Mouse (Mus musculus) activated CD4-positive, CD25-positive, alpha-beta regulatory T cell (primary cell): ENCODE results near the gene Gid8. TPM values are rescaled to one million over a fixed set of nuclear protein-coding genes. Genes with fewer than 3 reads are reported as not detected.

ENCODE experiments used
- polyA plus RNA-seq, 2 experiments: library from polyadenylated mRNA; unstranded; fragments of 100-300 nt; shearing (Covaris generic); gene quantifications; one replicate each; pipeline ENCODE4 v1.2.1; 2017

The Gid8 gene
- polyA plus RNA-seq, result 10 to 100 TPM; 35.7 to 39.1 TPM

DNA sequence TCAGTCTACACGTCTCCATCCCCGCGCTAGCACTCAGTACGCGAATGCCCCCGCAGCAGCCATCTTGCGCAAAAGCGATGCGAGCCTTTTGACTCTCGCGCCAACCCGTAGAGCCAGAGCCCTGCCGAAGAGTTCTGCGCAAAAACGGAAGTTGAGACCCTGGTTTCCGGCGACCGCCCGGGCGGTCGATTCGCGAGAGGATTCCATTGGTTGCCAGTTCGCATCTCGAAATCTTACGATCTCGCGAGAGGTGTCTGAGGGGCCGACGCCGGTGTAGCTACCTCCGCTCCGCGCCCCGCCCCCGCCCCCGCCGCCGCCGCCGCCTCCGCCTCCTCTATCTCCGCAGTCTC, at the start of gene Gid8, which contains the start of gene Dido1:
TSS of gene Gid8 (plus strand) at position 195 of the 350 bp plus-strand sequence.
TSS of gene Dido1 (minus strand) at position 77 of the 350 bp plus-strand sequence.

DNA sequence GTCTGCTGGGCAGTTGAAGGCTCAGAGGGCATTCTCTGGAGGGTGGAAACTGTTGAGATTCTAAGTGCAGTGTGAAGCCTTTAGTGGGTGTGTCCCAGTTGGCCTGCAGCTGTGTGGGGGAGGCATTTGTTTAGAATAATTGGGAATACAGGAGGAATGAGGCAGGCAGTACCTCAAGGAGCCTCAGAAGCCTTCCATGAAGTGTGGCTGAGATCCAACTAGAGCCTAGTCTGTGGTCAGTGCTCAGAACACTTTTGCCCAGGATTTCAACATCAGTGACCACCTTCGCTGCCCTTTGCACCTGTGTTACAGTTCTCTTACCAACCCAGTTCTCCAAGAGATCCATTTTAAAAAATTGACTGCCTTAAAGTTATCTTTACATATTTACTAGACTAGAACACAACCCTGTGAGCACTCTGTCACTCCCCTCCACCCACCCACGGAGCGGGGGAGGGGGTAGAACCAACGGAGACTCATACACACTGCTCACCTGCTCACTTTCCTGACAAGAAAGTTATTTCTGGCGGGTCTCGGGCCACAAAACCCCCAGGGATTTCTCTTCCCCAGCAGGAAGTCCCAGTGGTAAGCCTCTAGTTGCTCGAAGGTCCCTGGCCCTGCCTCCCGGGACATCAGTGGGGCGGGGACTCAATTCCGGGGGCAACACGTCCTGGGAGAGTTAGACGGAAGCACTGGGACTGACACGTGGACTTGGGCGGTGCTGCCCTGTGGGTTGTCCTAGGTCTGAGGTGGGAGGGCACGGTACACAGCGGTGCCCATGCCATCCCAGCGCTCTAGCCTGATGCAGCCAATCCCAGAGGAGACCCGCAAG, 14.9 kb downstream of the Gid8 start, which contains the start of gene Slc17a9:
TSS of gene Slc17a9 (plus strand) at position 679 of the 829 bp plus-strand sequence.

Other genes starting within 250 kb of the Gid8 start
- not detected for gene Ntsr1, start 210.1 kb upstream of the Gid8 start, polyA plus RNA-seq
- 10 to 100 TPM; 40.5 to 67.2 TPM for gene Mrgbp, start 128.8 kb upstream of the Gid8 start, polyA plus RNA-seq
- gene Ogfr, start 120.9 kb upstream of the Gid8 start, polyA plus RNA-seq, result 10 to 100 TPM; 88.7 to 91.5 TPM
- gene Col9a3, start 112.3 kb upstream of the Gid8 start, polyA plus RNA-seq, result 1 to 10 TPM; 1.4 to 1.9 TPM
- gene Tcfl5, start 67.4 kb upstream of the Gid8 start, polyA plus RNA-seq, result under 1 TPM in 1 of 2 experiments, not detected in 1; 0.36 TPM
- 10 to 100 TPM; 44.4 to 46.2 TPM for gene Dido1, start 118 bp upstream of the Gid8 start, polyA plus RNA-seq
- gene Slc17a9, start 15.1 kb downstream of the Gid8 start, polyA plus RNA-seq, result 10 to 100 TPM; 55.1 to 70.2 TPM
- under 1 TPM in 1 of 2 experiments, not detected in 1; 0.65 TPM for gene Bhlhe23, start 66.8 kb downstream of the Gid8 start, polyA plus RNA-seq
- 10 to 100 TPM; 60.8 to 69.6 TPM for gene Ythdf1, start 210.8 kb downstream of the Gid8 start, polyA plus RNA-seq
- gene Birc7, start 218.9 kb downstream of the Gid8 start, polyA plus RNA-seq, result not detected
- gene Nkain4, start 244.6 kb downstream of the Gid8 start, polyA plus RNA-seq, result not detected